Mouse (Mus musculus) stomach, embryonic 16.5 days (tissue): Measurements from ENCODE around the gene Specc1. TPM values are rescaled to one million over a fixed set of nuclear protein-coding genes. Genes with fewer than 3 reads are reported as not detected.

Experiments
- ATAC-seq: fragments of 200-750 bp; cut with Nextera tagmentation; 2 replicates; pipeline ENCODE4 v1.8.0; 2017; ENCODE audit warnings: moderate number of reproducible peaks, moderate TSS enrichment; ENCODE audit not compliant: insufficient read depth, low FRiP score
- H3K27ac ChIP-seq: fragments of 300-500 bp; sonication (generic); 2 replicates; pipeline ENCODE4 v1.5.1; 2014; ENCODE audit warnings: low read length
- H3K27me3 ChIP-seq: fragments of 300-500 bp; sonication (generic); 2 replicates; pipeline ENCODE4 v1.6.1; 2014; ENCODE audit warnings: low read length, control low read depth, mixed read lengths; ENCODE audit not compliant: control insufficient read depth, insufficient read depth
- H3K36me3 ChIP-seq: fragments of 300-500 bp; sonication (generic); 2 replicates; pipeline ENCODE4 v1.6.1; 2014; ENCODE audit warnings: low read length; ENCODE audit not compliant: control insufficient read depth, insufficient read depth
- H3K4me1 ChIP-seq: fragments of 300-500 bp; sonication (generic); 2 replicates; pipeline ENCODE4 v1.6.1; 2014; ENCODE audit warnings: low read length, control low read depth, mixed read lengths; ENCODE audit not compliant: control insufficient read depth, insufficient read depth
- H3K4me2 ChIP-seq: fragments of 300-500 bp; sonication (generic); 2 replicates; pipeline ENCODE4 v1.6.1; 2014; ENCODE audit warnings: low read depth, low read length, mixed read lengths
- H3K4me3 ChIP-seq: fragments of 300-500 bp; sonication (generic); replicated peaks from 2 replicates; pipeline ENCODE4 v1.5.1; 2014; ENCODE audit warnings: mild to moderate bottlenecking, low read length
- H3K9ac ChIP-seq: fragments of 300-500 bp; sonication (generic); 2 replicates; pipeline ENCODE4 v1.6.1; 2014; ENCODE audit warnings: low read length
- H3K9me3 ChIP-seq: fragments of 300-500 bp; sonication (generic); replicated peaks from 2 replicates; pipeline ENCODE4 v1.6.1; 2016; ENCODE audit warnings: low read length, control low read depth; ENCODE audit not compliant: control insufficient read depth
- WGBS: fragments of 180-500 bp; shearing (Covaris S2); extraction: QIAGEN DNeasy Blood & Tissue Kit; methylation state at CpG from one replicate; pipeline ENCODE4 v1.1.7; 2014; 5-methylcytosine and 5-hydroxymethylcytosine counted together
- polyA plus RNA-seq: library from polyadenylated mRNA; unstranded; fragments of >200 nt; fragmentation: Nextera tagmentation; extraction: Ambion mirVana; gene quantifications from 2 replicates; pipeline ENCODE4 v1.2.1, GENCODE M21; 2015

The Specc1 gene
- polyA plus RNA-seq, 1 experiment from 2014 or later = 7.7 TPM

GRCm38 (mm10) chr11:62072406-62072805 is 115.8 kb downstream of the Specc1 start:
- no peak for ATAC-seq
- Histone ChIP-seq H3K4me1 (no peaks in the 10 kb centered on the region), H3K36me3 (no peaks in the 10 kb centered on the region), H3K9ac (no peak overlapping the region), H3K27ac (no peak overlapping the region), H3K9me3 (no peaks in the 10 kb centered on the region), H3K4me3 (no peak overlapping the region), H3K4me2 (no peak overlapping the region), H3K27me3 (no peaks in the 10 kb centered on the region)
- 74% methylated on average over 3 of the region's 3 CpGs for WGBS

DNA sequence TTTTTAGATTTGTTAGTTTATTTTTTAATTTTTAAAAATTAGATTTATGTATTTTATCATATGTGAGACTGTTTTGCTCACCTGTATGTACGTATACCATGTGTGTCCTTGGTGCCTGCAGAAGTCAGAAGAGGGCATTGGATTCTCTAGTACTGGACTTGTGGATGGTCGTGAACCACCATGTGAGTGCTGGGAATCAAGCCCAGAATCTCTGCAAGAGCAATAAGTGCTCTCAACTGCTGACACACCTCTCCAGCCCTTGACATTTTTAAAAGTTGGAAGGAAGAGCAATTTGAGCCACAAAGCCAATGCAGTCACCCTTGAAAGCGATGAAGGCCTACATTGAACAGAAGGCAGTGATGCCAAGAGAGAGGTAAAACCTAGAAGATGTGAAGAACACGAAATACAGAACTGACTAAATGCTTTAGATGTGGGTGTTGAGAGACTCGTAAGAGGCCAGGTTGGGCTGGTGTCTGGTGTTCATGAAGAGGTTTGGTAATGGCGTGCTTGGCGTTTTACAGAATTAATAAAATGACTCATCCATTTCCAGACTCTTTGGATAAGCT is 117.1 kb downstream of the Specc1 start:
- no peaks in the 10 kb centered on the region for H3K4me1 ChIP-seq
- ATAC-seq = no peak
- no peak overlapping the region for H3K27ac ChIP-seq
- H3K27me3 ChIP-seq = no peaks in the 10 kb centered on the region
- H3K9ac ChIP-seq = no peak overlapping the region
- no peaks in the 10 kb centered on the region for H3K9me3 ChIP-seq
- no peaks in the 10 kb centered on the region for H3K36me3 ChIP-seq
- no peak overlapping the region for H3K4me3 ChIP-seq
- WGBS = 82% methylated on average over 7 of the region's 7 CpGs
- H3K4me2 ChIP-seq = no peak overlapping the region

DNA sequence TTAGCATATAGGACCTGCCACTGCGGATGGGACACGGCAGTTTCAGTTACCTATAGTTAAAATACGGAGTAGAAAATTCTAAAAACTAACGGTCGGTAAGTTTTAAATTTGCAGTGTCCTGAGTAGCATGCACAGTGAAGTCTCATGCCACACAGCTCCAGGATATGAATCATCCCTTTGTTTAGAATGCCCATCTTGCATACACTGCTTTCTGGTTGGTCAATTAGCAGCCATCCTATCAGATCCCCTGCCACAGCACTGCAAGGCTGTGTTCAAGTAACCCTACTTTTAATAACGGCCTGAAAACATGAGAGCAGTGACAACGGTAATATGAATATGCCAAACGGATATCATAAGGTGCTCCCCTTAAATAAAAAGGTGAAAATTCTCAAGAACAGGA is 118.0 kb downstream of the Specc1 start:
- 85% methylated on average over 8 of the region's 8 CpGs for WGBS
- H3K9me3 ChIP-seq = no peaks in the 10 kb centered on the region
- no peaks in the 10 kb centered on the region for H3K4me1 ChIP-seq
- no peaks in the 10 kb centered on the region for H3K36me3 ChIP-seq
- no peak for ATAC-seq
- H3K4me3 ChIP-seq = no peak overlapping the region
- H3K27ac ChIP-seq = no peak overlapping the region
- H3K27me3 ChIP-seq = no peaks in the 10 kb centered on the region
- H3K9ac ChIP-seq = no peak overlapping the region
- no peak overlapping the region for H3K4me2 ChIP-seq

DNA sequence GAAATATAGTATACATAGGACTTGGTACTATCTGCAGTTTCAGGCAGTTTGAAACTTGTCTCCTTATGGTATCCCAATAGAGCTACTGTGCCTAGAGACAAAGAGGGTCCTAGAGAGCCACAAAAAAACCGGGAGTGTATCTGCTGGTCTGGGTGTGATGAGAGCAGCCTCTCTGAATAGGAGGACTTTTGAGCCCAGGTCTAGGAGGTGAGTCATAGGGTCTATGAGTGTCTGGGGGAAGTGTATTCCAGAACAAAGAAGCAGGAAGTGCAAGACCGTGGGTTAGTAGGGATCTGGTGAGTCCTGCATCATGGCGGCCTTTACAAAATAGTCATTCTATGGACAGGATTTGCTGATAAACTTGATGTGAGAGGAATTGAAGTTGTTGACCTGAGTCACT is 118.5 kb downstream of the Specc1 start:
- no peak overlapping the region for H3K4me3 ChIP-seq
- H3K4me1 ChIP-seq = no peaks in the 10 kb centered on the region
- 72% methylated on average over 3 of the region's 3 CpGs for WGBS
- H3K9ac ChIP-seq = no peak overlapping the region
- H3K27ac ChIP-seq = no peak overlapping the region
- no peak overlapping the region for H3K4me2 ChIP-seq
- no peaks in the 10 kb centered on the region for H3K36me3 ChIP-seq
- H3K27me3 ChIP-seq = no peaks in the 10 kb centered on the region
- no peaks in the 10 kb centered on the region for H3K9me3 ChIP-seq
- no peak for ATAC-seq

- 94% methylated on average over 5 of the region's 5 CpGs for whole genome bisulfite sequencing
- Histone ChIP-seq H3K4me1 (no peaks in the 10 kb centered on the region), H3K9ac (no peak overlapping the region), H3K27me3 (no peaks in the 10 kb centered on the region), H3K27ac (no peak overlapping the region), H3K4me3 (no peak overlapping the region), H3K36me3 (no peaks in the 10 kb centered on the region), H3K4me2 (no peak overlapping the region), H3K9me3 (no peaks in the 10 kb centered on the region)
- ATAC-seq = no peak
Measured at GRCm38 (mm10) chr11:62075551-62075950, 119.0 kb downstream of the Specc1 start.

GRCm38 (mm10) chr11:62076345-62077156 is 120.0 kb downstream of the Specc1 start:
- Histone ChIP-seq H3K27me3 (no peaks in the 10 kb centered on the region), H3K9ac (peak overlapping the region; percentile 90), H3K4me3 (peak overlapping the region; percentile 80), H3K4me2 (peak overlapping the region; percentile 97), H3K4me1 (no peaks in the 10 kb centered on the region), H3K27ac (peak overlapping the region; percentile 93), H3K36me3 (no peaks in the 10 kb centered on the region), H3K9me3 (no peaks in the 10 kb centered on the region)
- peak; percentile 99 for ATAC-seq
- 7% methylated on average over 33 of the region's 42 CpGs for WGBS

GRCm38 (mm10) chr11:62077157-62077865 is 120.7 kb downstream of the Specc1 start:
- peak; percentile 60 for ATAC-seq

DNA sequence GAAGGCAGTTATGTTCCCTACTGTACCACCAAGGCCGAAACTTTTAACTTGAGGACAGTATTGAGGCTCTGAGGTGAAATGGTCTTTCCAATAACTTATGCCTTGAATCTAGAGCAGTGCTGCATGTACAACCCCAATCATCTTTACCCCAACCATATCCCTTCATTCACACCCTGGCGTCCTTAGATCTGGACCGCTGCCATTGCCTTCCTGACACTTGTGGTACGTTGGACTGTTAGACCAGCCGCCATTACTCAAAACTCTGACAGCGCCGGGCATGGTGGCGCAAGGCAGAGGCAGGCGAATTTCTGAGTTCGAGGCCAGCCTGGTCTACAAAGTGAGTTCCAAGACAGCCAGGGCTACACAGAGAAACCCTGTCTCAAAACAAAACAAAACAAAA is 121.8 kb downstream of the Specc1 start:
- H3K27me3 ChIP-seq = no peaks in the 10 kb centered on the region
- ATAC-seq = no peak
- WGBS = 91% methylated on average over 10 of the region's 10 CpGs
- H3K9ac ChIP-seq = no peak overlapping the region
- H3K4me1 ChIP-seq = no peaks in the 10 kb centered on the region
- H3K36me3 ChIP-seq = no peaks in the 10 kb centered on the region
- no peak overlapping the region for H3K4me2 ChIP-seq
- no peak overlapping the region for H3K27ac ChIP-seq
- no peaks in the 10 kb centered on the region for H3K9me3 ChIP-seq
- no peak overlapping the region for H3K4me3 ChIP-seq

More at GRCm38 (mm10) chr11:62077157-62077865, 120.7 kb downstream of the Specc1 start:
- no peaks in the 10 kb centered on the region for H3K4me1 ChIP-seq
- H3K4me3 ChIP-seq = peak overlapping the region; percentile 80
- peak overlapping the region; percentile 97 for H3K4me2 ChIP-seq
- peak overlapping the region; percentile 93 for H3K27ac ChIP-seq
- no peaks in the 10 kb centered on the region for H3K36me3 ChIP-seq
- 1% methylated on average over 51 of the region's 51 CpGs for WGBS
- no peaks in the 10 kb centered on the region for H3K9me3 ChIP-seq
- peak overlapping the region; percentile 90 for H3K9ac ChIP-seq
- no peaks in the 10 kb centered on the region for H3K27me3 ChIP-seq
